Mouse (Mus musculus): ENCODE data around the gene Apc2. TPM values are rescaled to one million over a fixed set of nuclear protein-coding genes. Genes with fewer than 3 reads are reported as not detected.

Gene Apc2
- polyA plus RNA-seq, 1 experiment from 2014 or later = 170 TPM

DNA sequence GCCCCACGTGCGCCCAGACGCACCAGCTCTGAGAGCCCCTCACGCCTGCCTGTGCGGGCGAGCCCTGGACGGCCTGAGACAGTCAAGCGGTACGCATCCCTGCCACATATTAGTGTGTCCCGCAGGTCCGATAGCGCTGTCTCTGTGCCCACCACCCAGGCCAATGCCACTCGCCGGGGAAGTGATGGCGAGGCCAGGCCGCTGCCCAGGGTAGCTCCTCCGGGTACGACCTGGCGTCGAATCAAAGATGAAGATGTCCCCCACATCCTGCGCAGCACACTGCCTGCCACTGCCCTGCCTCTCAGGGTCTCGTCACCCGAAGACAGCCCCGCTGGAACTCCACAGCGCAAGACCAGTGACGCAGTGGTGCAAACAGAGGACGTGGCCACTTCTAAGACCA, 19.5 kb downstream of the Apc2 start:
- H3K4me2 ChIP-seq (replicated peaks) = no peak overlapping the region
- no peak overlapping the region for H3K4me3 ChIP-seq
- peaks cover 85% of the 10 kb centered on the region for H3K36me3 ChIP-seq
- H3K27ac ChIP-seq = no peak overlapping the region
- 54% methylated on average over 27 of the region's 27 CpGs for WGBS
- H3K9ac ChIP-seq = 0 out of 2 replicates have a peak overlapping the region, but pooled peaks have one; percentile 32
- no peaks in the 10 kb centered on the region for H3K9me3 ChIP-seq (replicated peaks)
- no peak for ATAC-seq (ENCODE audit: low FRiP score)
- H3K27me3 ChIP-seq = peaks cover 63% of the 10 kb centered on the region
- H3K4me1 ChIP-seq = peaks cover 51% of the 10 kb centered on the region

- no peak for ATAC-seq (ENCODE audit: low FRiP score)
- H3K27me3 ChIP-seq = peaks cover 57% of the 10 kb centered on the region
- WGBS = 36% methylated on average over 11 of the region's 11 CpGs
- peaks cover 74% of the 10 kb centered on the region for H3K36me3 ChIP-seq
- no peak overlapping the region for H3K4me2 ChIP-seq (replicated peaks)
- H3K4me3 ChIP-seq = no peak overlapping the region
- peak overlapping the region; percentile 1; the same call in 1 of the 2 replicates for H3K9ac ChIP-seq
- H3K4me1 ChIP-seq = peaks cover 53% of the 10 kb centered on the region
- H3K27ac ChIP-seq = no peak overlapping the region
- H3K9me3 ChIP-seq (replicated peaks) = no peaks in the 10 kb centered on the region
Measured at GRCm38 (mm10) chr10:80316359-80316781, 20.6 kb downstream of the Apc2 start.

DNA sequence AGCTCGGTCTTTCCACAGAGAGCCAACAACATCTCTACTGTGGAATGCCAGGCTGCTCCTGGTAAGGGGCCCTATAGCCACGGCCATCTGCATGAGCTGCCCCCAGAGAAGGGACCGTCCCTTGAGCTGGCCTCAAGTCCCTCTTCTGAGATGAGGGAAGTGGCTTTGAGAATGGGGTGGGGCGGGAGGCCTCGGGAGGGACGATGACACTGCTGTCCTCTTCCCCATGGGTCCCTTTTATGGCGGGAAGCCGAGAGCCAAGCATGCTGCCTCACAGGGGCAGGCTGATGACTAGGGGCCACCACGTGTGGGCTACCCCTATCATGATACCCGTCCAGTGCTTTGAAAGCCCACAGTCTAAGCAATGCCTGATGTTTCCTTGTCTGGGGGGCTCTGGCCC, 21.2 kb downstream of the Apc2 start:
- Histone ChIP-seq H3K27me3 (peaks cover 54% of the 10 kb centered on the region), H3K36me3 (peaks cover 68% of the 10 kb centered on the region), H3K27ac (no peak overlapping the region), H3K4me2 (replicated peaks) (no peak overlapping the region), H3K9me3 (replicated peaks) (no peaks in the 10 kb centered on the region), H3K4me1 (peaks cover 53% of the 10 kb centered on the region), H3K9ac (no peak overlapping the region), H3K4me3 (no peak overlapping the region)
- WGBS = 61% methylated on average over 10 of the region's 10 CpGs
- no peak for ATAC-seq (ENCODE audit: low FRiP score)

DNA sequence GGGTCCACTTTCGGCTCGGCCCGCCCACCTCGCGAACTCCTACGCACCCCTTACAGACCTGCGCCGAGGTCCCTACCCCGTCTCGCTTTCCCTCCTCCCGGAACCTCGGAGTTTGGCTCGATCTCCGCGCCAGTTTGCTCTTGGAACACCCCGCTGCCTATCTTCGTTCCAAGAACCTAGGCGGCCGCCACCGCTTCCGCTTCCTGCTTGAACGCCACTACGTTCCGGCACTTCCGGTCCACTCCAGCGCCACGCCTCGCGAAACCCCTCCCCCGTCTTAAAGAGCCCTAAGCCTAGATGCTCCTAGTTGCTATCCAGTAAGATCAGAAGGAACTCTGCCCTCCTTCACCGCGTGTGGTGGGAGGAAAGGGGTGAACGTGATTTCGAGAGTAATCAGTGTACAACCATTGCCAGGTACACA, 24.6 kb downstream of the Apc2 start, which contains the start of gene 2310011J03Rik:
2310011J03Rik (minus strand) TSS at position 198 of the 421 bp plus-strand sequence.
- under 1% methylated on average over 34 of the region's 34 CpGs for WGBS
- peaks cover 35% of the 10 kb centered on the region for H3K36me3 ChIP-seq
- peaks cover 48% of the 10 kb centered on the region for H3K4me1 ChIP-seq
- peak; percentile 65 for ATAC-seq (ENCODE audit: low FRiP score)
- no peaks in the 10 kb centered on the region for H3K9me3 ChIP-seq (replicated peaks)
- peak within 1 kb of the TSS; percentile 81 for H3K4me3 ChIP-seq
- H3K27ac ChIP-seq = peak within 1 kb of the TSS; percentile 68
- peak within 1 kb of the TSS; percentile 76 for H3K9ac ChIP-seq
- H3K4me2 ChIP-seq (replicated peaks) = peak within 1 kb of the TSS; percentile 88
- H3K27me3 ChIP-seq = peaks cover 44% of the 10 kb centered on the region

DNA sequence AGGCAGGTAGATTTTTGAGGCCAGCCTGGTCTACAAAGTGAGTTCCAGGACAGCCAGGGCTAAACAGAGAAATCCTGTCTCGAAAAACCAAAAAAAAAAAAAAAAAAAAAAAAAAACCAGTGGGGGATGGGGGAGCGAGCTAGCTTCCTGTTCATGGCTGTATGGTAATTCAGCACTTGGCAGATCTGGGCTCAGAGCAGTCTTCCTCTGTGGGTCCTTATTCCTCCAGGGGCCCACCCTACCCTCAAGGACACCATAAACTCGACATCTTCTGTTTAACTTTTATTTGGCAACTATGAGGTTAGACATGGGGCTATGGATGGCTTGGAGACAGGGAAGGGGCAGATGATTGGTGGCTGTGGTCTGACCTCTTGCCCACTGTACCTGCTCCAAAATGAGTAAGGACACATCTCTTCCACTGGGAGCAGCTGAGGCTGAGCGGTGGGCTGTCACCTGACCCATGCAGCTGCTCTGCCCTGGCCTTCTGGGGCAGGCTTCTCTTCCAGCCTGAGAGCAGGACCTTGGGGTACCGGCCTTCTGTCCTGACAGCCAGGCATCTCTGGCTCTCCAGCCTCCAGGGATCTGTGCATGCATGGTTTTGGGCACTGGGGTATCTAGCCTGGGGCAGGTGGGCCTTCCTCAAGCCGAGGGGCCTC, 25.4 kb downstream of the Apc2 start:
- peak overlapping the region; percentile 88; the same call in 1 of the 2 replicates for H3K4me2 ChIP-seq (replicated peaks)
- H3K36me3 ChIP-seq = peaks cover 27% of the 10 kb centered on the region
- H3K27me3 ChIP-seq = peaks cover 39% of the 10 kb centered on the region
- no peak for ATAC-seq (ENCODE audit: low FRiP score)
- no peak overlapping the region for H3K27ac ChIP-seq
- WGBS = 81% methylated on average over 6 of the region's 6 CpGs
- H3K9me3 ChIP-seq (replicated peaks) = no peaks in the 10 kb centered on the region
- no peak overlapping the region for H3K9ac ChIP-seq
- peaks cover 41% of the 10 kb centered on the region for H3K4me1 ChIP-seq
- no peak overlapping the region for H3K4me3 ChIP-seq

- Histone ChIP-seq H3K27me3 (peaks cover 40% of the 10 kb centered on the region), H3K9ac (no peak overlapping the region), H3K36me3 (peaks cover 19% of the 10 kb centered on the region), H3K9me3 (replicated peaks) (no peaks in the 10 kb centered on the region), H3K27ac (no peak overlapping the region), H3K4me1 (peaks cover 35% of the 10 kb centered on the region), H3K4me2 (replicated peaks) (peak overlapping the region; percentile 96), H3K4me3 (no peak overlapping the region; the same call in 1 of the 2 replicates)
- no peak for ATAC-seq (ENCODE audit: low FRiP score)
- 93% methylated on average over 21 of the region's 21 CpGs for WGBS
Measured at GRCm38 (mm10) chr10:80321670-80322581, 26.1 kb downstream of the Apc2 start.

- WGBS = 8% methylated on average over 28 of the region's 28 CpGs
Measured at GRCm38 (mm10) chr10:80322811-80323211, 27.0 kb downstream of the Apc2 start.

GRCm38 (mm10) chr10:80323261-80324119, 27.7 kb downstream of the Apc2 start:
- Histone ChIP-seq H3K4me2 (replicated peaks) (peak overlapping the region; percentile 96), H3K4me3 (peak overlapping the region; percentile 40), H3K27me3 (peaks cover 39% of the 10 kb centered on the region), H3K9ac (peak overlapping the region; percentile 60), H3K9me3 (replicated peaks) (no peaks in the 10 kb centered on the region), H3K36me3 (peaks cover 3% of the 10 kb centered on the region; the same call in 1 of the 2 replicates), H3K4me1 (peaks cover 31% of the 10 kb centered on the region), H3K27ac (no peak overlapping the region)
- WGBS = under 1% methylated on average over 46 of the region's 46 CpGs
- peak; percentile 13 for ATAC-seq (ENCODE audit: low FRiP score)

More at GRCm38 (mm10) chr10:80322811-80323211, 27.0 kb downstream of the Apc2 start:
- Histone ChIP-seq H3K9me3 (replicated peaks) (no peaks in the 10 kb centered on the region), H3K4me1 (peaks cover 31% of the 10 kb centered on the region), H3K36me3 (peaks cover 10% of the 10 kb centered on the region), H3K4me3 (peak overlapping the region; percentile 40), H3K9ac (peak overlapping the region; percentile 60), H3K27me3 (peaks cover 37% of the 10 kb centered on the region), H3K4me2 (replicated peaks) (peak overlapping the region; percentile 96), H3K27ac (no peak overlapping the region)
- ATAC-seq (ENCODE audit: low FRiP score) = no peak

- H3K9me3 ChIP-seq (replicated peaks) = no peaks in the 10 kb centered on the region
- peaks cover 39% of the 10 kb centered on the region for H3K27me3 ChIP-seq
- no peak for ATAC-seq (ENCODE audit: low FRiP score)
- 0 out of 2 replicates have a peak overlapping the region, but pooled peaks have one; percentile 96 for H3K4me2 ChIP-seq (replicated peaks)
- no peaks in the 10 kb centered on the region for H3K36me3 ChIP-seq
- 78% methylated on average over 17 of the region's 17 CpGs for WGBS
- H3K27ac ChIP-seq = no peak overlapping the region
- H3K4me3 ChIP-seq = no peak overlapping the region
- H3K4me1 ChIP-seq = peaks cover 27% of the 10 kb centered on the region
- H3K9ac ChIP-seq = no peak overlapping the region
Measured at GRCm38 (mm10) chr10:80324120-80325037, 28.6 kb downstream of the Apc2 start.

DNA sequence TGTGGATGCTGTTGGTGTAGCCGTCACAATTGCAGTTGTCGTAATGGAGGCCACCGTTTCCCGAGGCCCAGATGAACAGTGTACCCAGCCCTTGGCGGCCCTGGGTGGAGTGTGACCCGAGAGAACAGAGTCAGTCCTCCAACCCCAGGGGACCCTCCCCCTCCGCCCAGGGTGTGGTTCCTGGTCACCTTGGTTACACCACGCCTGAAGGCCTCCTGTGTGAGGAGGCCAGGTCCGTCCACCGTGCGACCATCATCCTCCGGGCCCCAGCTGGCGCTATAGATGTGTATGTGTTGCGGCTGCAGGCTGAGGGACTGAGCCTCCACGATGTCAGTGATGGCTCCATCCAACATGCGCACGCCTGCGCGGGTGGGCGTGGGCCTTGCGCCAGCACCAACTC, 29.3 kb downstream of the Apc2 start:
- Histone ChIP-seq H3K27ac (no peak overlapping the region), H3K9ac (no peak overlapping the region), H3K36me3 (no peaks in the 10 kb centered on the region), H3K4me3 (no peak overlapping the region), H3K27me3 (peaks cover 39% of the 10 kb centered on the region), H3K4me1 (peaks cover 22% of the 10 kb centered on the region), H3K4me2 (replicated peaks) (no peak overlapping the region), H3K9me3 (replicated peaks) (no peaks in the 10 kb centered on the region)
- no peak for ATAC-seq (ENCODE audit: low FRiP score)
- WGBS = 82% methylated on average over 21 of the region's 21 CpGs
